ENCODE assay signal across 19 mouse cellular contexts in genomic region chr10:43707821-43708373, GRCm38 (mm10).
A peak's percentile ranks its signal among the peaks of the same experiment; 100 is the strongest.
DNase-seq lines count a peak whose midpoint lies in the region; ATAC-seq and TF ChIP-seq lines count a peak whose summit lies in the region.
"Had no signal": no experiment of that assay in that cellular context is flagged by ENCODE, and none has a peak within 500 bp of the region (broad histone marks: within the 10 kb centered on the region; RNA-seq: fewer than 3 reads in every experiment).

No protein-coding gene starts in this region.

- peak; percentile 44 for ATAC-seq in kidney, embryonic 15.5 days (replicated peaks; ENCODE audit: low FRiP score)
- peak; percentile 35; the same call in 1 of the 2 replicates for ATAC-seq in megakaryocyte, adult 5-6 weeks (ENCODE audit: poor library complexity, severe bottlenecking)
- ATAC-seq in intestine, postnatal 0 days: no peak
- ATAC-seq: intestine, embryonic 15.5 days; midbrain, embryonic 16.5 days had no signal

- no peak overlapping the region for H3K4me3 ChIP-seq in bone marrow, adult 2 months (replicated peaks; ENCODE audit: control insufficient read depth, low read depth, low read length)
- H3K4me3 ChIP-seq in kidney, embryonic 15.5 days (replicated peaks): no peak overlapping the region
- no peak overlapping the region for H3K4me3 ChIP-seq in intestine, postnatal 0 days (ENCODE audit: low read depth, low read length)
- H3K4me3 ChIP-seq: heart, embryonic 12.5 days; intestine, embryonic 15.5 days; liver, embryonic 13.5 days; lung, embryonic 15.5 days had no signal

- H3K27me3 ChIP-seq in kidney, embryonic 15.5 days: no peaks in the 10 kb centered on the region
- H3K27me3 ChIP-seq in intestine, postnatal 0 days (replicated peaks; ENCODE audit: control insufficient read depth, insufficient read depth, low read length): no peaks in the 10 kb centered on the region
- H3K27me3 ChIP-seq: intestine, embryonic 15.5 days; lung, embryonic 15.5 days had no signal

- peaks cover 5% of the 10 kb centered on the region for H3K4me1 ChIP-seq in bone marrow, adult 2 months (ENCODE audit: control insufficient read depth, insufficient read depth, low read length)
- peaks cover 17% of the 10 kb centered on the region; the same call in 1 of the 2 replicates for H3K4me1 ChIP-seq in kidney, embryonic 15.5 days
- no peaks in the 10 kb centered on the region for H3K4me1 ChIP-seq in intestine, postnatal 0 days (replicated peaks; ENCODE audit: control insufficient read depth, insufficient read depth, low read length)
- H3K4me1 ChIP-seq: heart, embryonic 12.5 days; intestine, embryonic 15.5 days; lung, embryonic 15.5 days had no signal

- peak overlapping the region; percentile 30; the same call in 1 of the 2 replicates for H3K27ac ChIP-seq in bone marrow, adult 2 months (ENCODE audit: control insufficient read depth, insufficient read depth, low read depth, low read length, poor library complexity)
- peak overlapping the region; percentile 62 for H3K27ac ChIP-seq in kidney, embryonic 15.5 days
- H3K27ac ChIP-seq in intestine, postnatal 0 days (ENCODE audit: low read depth, low read length): no peak overlapping the region
- H3K27ac ChIP-seq: hindbrain, embryonic 14.5 days; intestine, embryonic 15.5 days; liver, embryonic 13.5 days; lung, embryonic 15.5 days had no signal

- 62% methylated on average over 15 of the region's 15 CpGs for WGBS in bone marrow, adult 2 months
- 52% methylated on average over 15 of the region's 15 CpGs for WGBS in kidney, embryonic 15.5 days
- 68% methylated on average over 15 of the region's 15 CpGs for WGBS in intestine, postnatal 0 days

- no peak overlapping the region for H3K4me2 ChIP-seq in kidney, embryonic 15.5 days
- no peak overlapping the region for H3K4me2 ChIP-seq in intestine, postnatal 0 days (replicated peaks; ENCODE audit: low read depth)
- H3K4me2 ChIP-seq: heart, embryonic 12.5 days; hindbrain, embryonic 14.5 days; intestine, embryonic 15.5 days; liver, embryonic 13.5 days; lung, embryonic 15.5 days had no signal

- peak; percentile 47 for DNase-seq in kidney, adult 18-20 months
- DNase-seq in kidney, postnatal 4 days: no peak
- no peak for DNase-seq in layer of hippocampus, adult 8-10 months (ENCODE audit: low spot score in 2 of 2)
- DNase-seq in gastrocnemius, adult 8-10 months (ENCODE audit: low spot score in 2 of 2): no peak
- DNase-seq: adrenal gland, adult 8-10 months; cerebellum, adult 11-12 months; cerebellum, postnatal 36 days; gastrocnemius, postnatal 14 days; liver, embryonic 13.5 days; thymus, adult 18-20 months had no signal

- H3K36me3 ChIP-seq in kidney, embryonic 15.5 days: no peaks in the 10 kb centered on the region
- no peaks in the 10 kb centered on the region for H3K36me3 ChIP-seq in intestine, postnatal 0 days (ENCODE audit: control insufficient read depth, insufficient read depth)
- H3K36me3 ChIP-seq: heart, embryonic 12.5 days; intestine, embryonic 15.5 days; liver, embryonic 13.5 days; lung, embryonic 15.5 days had no signal

- no peak for TF ChIP-seq POLR2A in bone marrow, adult 2 months (IDR thresholded peaks at IDR 0.05; ENCODE audit: borderline replicate concordance, control insufficient read depth, low read depth, low read length)

- no peak for TF ChIP-seq CTCF in bone marrow, adult 2 months (IDR thresholded peaks at IDR 0.05; ENCODE audit: control insufficient read depth, insufficient read depth, low read length)
- no peak for TF ChIP-seq CTCF in intestine, postnatal 0 days (IDR thresholded peaks at IDR 0.05; ENCODE audit: low read depth)

- H3K9ac ChIP-seq in kidney, embryonic 15.5 days: no peak overlapping the region
- H3K9ac ChIP-seq in intestine, postnatal 0 days (ENCODE audit: low read depth, low read length): no peak overlapping the region
- H3K9ac ChIP-seq: heart, embryonic 12.5 days; hindbrain, embryonic 14.5 days; intestine, embryonic 15.5 days; liver, embryonic 13.5 days; lung, embryonic 15.5 days had no signal

- H3K9me3 ChIP-seq in kidney, embryonic 15.5 days (replicated peaks): no peaks in the 10 kb centered on the region
- H3K9me3 ChIP-seq in intestine, postnatal 0 days (ENCODE audit: control insufficient read depth): no peaks in the 10 kb centered on the region
- H3K9me3 ChIP-seq: heart, embryonic 12.5 days; intestine, embryonic 15.5 days; liver, embryonic 13.5 days; lung, embryonic 15.5 days had no signal
